Comparison of ENCODE assay signal across 8 mouse cellular contexts in the genomic region with DNA sequence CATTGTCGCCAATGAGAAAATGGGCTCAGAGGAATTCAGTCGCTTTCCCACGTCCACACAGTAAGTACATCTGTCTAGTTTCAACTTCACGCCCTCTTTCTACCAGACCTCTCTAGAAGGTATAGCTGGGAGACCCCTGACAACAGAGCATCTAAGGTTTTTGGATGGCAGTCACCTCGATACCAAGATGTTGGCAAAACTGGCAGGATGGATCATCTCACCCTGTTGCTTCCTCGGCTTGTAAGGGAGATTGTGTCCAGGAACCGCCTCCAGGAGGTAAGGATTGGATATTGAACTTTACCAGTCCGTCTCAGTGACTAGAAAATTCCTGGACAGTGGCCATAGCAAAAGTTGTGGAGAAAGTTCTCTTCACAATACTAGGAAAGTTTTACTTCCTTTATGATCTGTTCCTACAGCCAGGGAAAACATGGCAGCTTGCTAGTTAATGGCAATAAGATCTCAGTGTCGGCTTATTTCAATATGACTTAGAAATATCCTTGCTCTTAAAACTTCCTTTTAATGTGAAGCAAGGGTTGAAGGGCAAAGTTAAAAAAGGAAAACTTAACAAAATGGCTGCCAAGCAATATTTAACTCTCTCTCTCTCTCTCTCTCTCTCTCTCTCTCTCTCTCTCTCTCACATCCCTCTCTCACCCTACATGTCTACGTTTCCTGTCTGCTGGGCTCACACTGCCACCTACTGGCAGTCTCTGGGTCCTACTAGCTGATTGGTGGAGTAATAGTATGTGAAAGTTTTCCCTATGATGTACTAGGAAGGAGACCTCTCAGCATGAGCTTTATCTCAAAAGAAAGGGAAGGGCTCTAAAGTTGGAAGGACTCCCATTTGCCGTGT. TPM values are rescaled to one million over a fixed set of nuclear protein-coding genes. Genes with fewer than 3 reads are reported as not detected.
DNase-seq lines count a peak whose midpoint lies in the region; ATAC-seq and TF ChIP-seq lines count a peak whose summit lies in the region.

No protein-coding gene starts in this region.

- no peaks in the 10 kb centered on the region; the same call in 1 of the 2 replicates for H3K4me1 ChIP-seq in hindbrain, postnatal 0 days (ENCODE audit: insufficient read depth, low read length)

- no peaks in the 10 kb centered on the region for H3K9me3 ChIP-seq in hindbrain, postnatal 0 days (ENCODE audit: low read length)

- no peak overlapping the region for H3K9ac ChIP-seq in hindbrain, postnatal 0 days (replicated peaks; ENCODE audit: low read length)

- peak; percentile 77 for ATAC-seq in common myeloid progenitor, adult 5-6 weeks (replicated peaks; ENCODE audit: low read depth, poor library complexity, severe bottlenecking)
- ATAC-seq in hindbrain, postnatal 0 days: peak; percentile 71

- WGBS in hindbrain, postnatal 0 days: 62% methylated on average over 11 of the region's 11 CpGs

- no peak overlapping the region for H3K4me2 ChIP-seq in hindbrain, postnatal 0 days (ENCODE audit: low read depth, low read length)

- H3K4me3 ChIP-seq in hindbrain, postnatal 0 days (ENCODE audit: low read length): no peak overlapping the region

- no peaks in the 10 kb centered on the region; the same call in 1 of the 2 replicates for H3K36me3 ChIP-seq in hindbrain, postnatal 0 days (ENCODE audit: insufficient read depth, low read length)

- TF ChIP-seq CTCF in hindbrain, postnatal 0 days (IDR thresholded peaks at IDR 0.05; ENCODE audit: low read depth): peak; percentile 96

- no peak overlapping the region for H3K27ac ChIP-seq in hindbrain, postnatal 0 days

- H3K27me3 ChIP-seq in hindbrain, postnatal 0 days (ENCODE audit: insufficient read depth, low read length): no peaks in the 10 kb centered on the region

- peak; percentile 56 for DNase-seq in WW6 (ENCODE audit: low read depth, low spot score)
- peak; percentile 81 to 84 for DNase-seq in gastrocnemius, adult 8-10 months (ENCODE audit: low spot score in 2 of 2)
- peak; percentile 93 for DNase-seq in hindbrain, postnatal 0 days (ENCODE audit: low spot score)
- peak; percentile 86 to 90 for DNase-seq in left cerebral cortex, adult 18-20 months (ENCODE audit: low spot score in 2 of 2)
- DNase-seq in lung, postnatal 4 days: peak; percentile 85 to 91
- DNase-seq in right cerebral cortex, adult 18-20 months: peak; percentile 88
- DNase-seq in urinary bladder, adult 2 months (ENCODE audit: low spot score): peak; percentile 59

RNA-seq across cellular contexts. Expression of a gene that starts 1.7 kb away (rescaled TPM):
- 120 and 122 TPM in 2 replicates for total RNA-seq in common myeloid progenitor, adult 5-6 weeks (2017)
- 10 to 100 TPM in 3 of 4 experiments, 1 to 10 TPM in 1; 7.7 to 11.5 (median 10.5) TPM for total RNA-seq in gastrocnemius, adult 8-10 months (2022)
- total RNA-seq in hindbrain, postnatal 0 days (2014; rRNA removed): 61.0 and 66.6 TPM in 2 replicates
- 97.9 and 100 TPM in 2 replicates for polyA plus RNA-seq in hindbrain, postnatal 0 days (2015; fragmentation: Nextera tagmentation; extraction: Ambion mirVana)
- 10 to 100 TPM; 29.0 to 30.4 TPM for total RNA-seq in left cerebral cortex, adult 18-20 months (2021)
- polyA plus RNA-seq in urinary bladder, adult 2 months (2012; rRNA removed): 70.4 and 75.8 TPM in 2 replicates

RNA-seq across cellular contexts. Expression of a gene that starts 7.1 kb away (rescaled TPM):
- not detected in 2 replicates for total RNA-seq in common myeloid progenitor, adult 5-6 weeks (2017)
- total RNA-seq in gastrocnemius, adult 8-10 months (2022): not detected
- 12.2 and 12.4 TPM in 2 replicates for total RNA-seq in hindbrain, postnatal 0 days (2014; rRNA removed)
- 6.1 and 6.8 TPM in 2 replicates for polyA plus RNA-seq in hindbrain, postnatal 0 days (2015; fragmentation: Nextera tagmentation; extraction: Ambion mirVana)
- total RNA-seq in left cerebral cortex, adult 18-20 months (2021): 10 to 100 TPM; 18.4 to 22.3 TPM
- 0.01 TPM in 1 of 2 replicates, not detected in the other for polyA plus RNA-seq in urinary bladder, adult 2 months (2012; rRNA removed)

RNA-seq across cellular contexts. Expression of a gene that starts 38.5 kb away (rescaled TPM):
- 3.1 and 4.5 TPM in 2 replicates for total RNA-seq in common myeloid progenitor, adult 5-6 weeks (2017)
- total RNA-seq in gastrocnemius, adult 8-10 months (2022): 10 to 100 TPM; 30.3 to 36.5 (median 32.6) TPM
- 36.6 and 37.3 TPM in 2 replicates for total RNA-seq in hindbrain, postnatal 0 days (2014; rRNA removed)
- polyA plus RNA-seq in hindbrain, postnatal 0 days (2015; fragmentation: Nextera tagmentation; extraction: Ambion mirVana): 10.7 and 11.3 TPM in 2 replicates
- 10 to 100 TPM; 78.2 to 79.7 TPM for total RNA-seq in left cerebral cortex, adult 18-20 months (2021)
- polyA plus RNA-seq in urinary bladder, adult 2 months (2012; rRNA removed): 9.4 and 13.1 TPM in 2 replicates

RNA-seq across cellular contexts. Expression of a gene that starts 53.4 kb away (rescaled TPM):
- total RNA-seq in common myeloid progenitor, adult 5-6 weeks (2017): 3.8 and 4.1 TPM in 2 replicates
- 1 to 10 TPM; 3.0 to 3.8 (median 3.4) TPM for total RNA-seq in gastrocnemius, adult 8-10 months (2022)
- 3.8 and 4.2 TPM in 2 replicates for total RNA-seq in hindbrain, postnatal 0 days (2014; rRNA removed)
- polyA plus RNA-seq in hindbrain, postnatal 0 days (2015; fragmentation: Nextera tagmentation; extraction: Ambion mirVana): 3.1 and 3.3 TPM in 2 replicates
- 10 to 100 TPM; 20.6 to 21.4 TPM for total RNA-seq in left cerebral cortex, adult 18-20 months (2021)
- polyA plus RNA-seq in urinary bladder, adult 2 months (2012; rRNA removed): 8.3 and 8.6 TPM in 2 replicates

RNA-seq across cellular contexts. Expression of a gene that starts 55.0 kb away (rescaled TPM):
- total RNA-seq in common myeloid progenitor, adult 5-6 weeks (2017): 5.2 TPM in 1 of 2 replicates, not detected in the other
- total RNA-seq in gastrocnemius, adult 8-10 months (2022): 1 to 10 TPM in 1 of 4 experiments, under 1 TPM in 3; 0.62 to 1.1 (median 0.82) TPM
- not detected in 2 replicates for total RNA-seq in hindbrain, postnatal 0 days (2014; rRNA removed)
- 0.10 and 0.25 TPM in 2 replicates for polyA plus RNA-seq in hindbrain, postnatal 0 days (2015; fragmentation: Nextera tagmentation; extraction: Ambion mirVana)
- total RNA-seq in left cerebral cortex, adult 18-20 months (2021): under 1 TPM in 1 of 2 experiments, not detected in 1; 0.21 TPM
- polyA plus RNA-seq in urinary bladder, adult 2 months (2012; rRNA removed): 0.39 and 0.57 TPM in 2 replicates

Comparison
In these comparisons a context has a peak if more than half of its experiments do, and no peak if none do; other contexts are left out.
1. RNA of a gene that starts 7.1 kb away (total RNA-seq): 18.4 to 22.3 TPM in left cerebral cortex, adult 18-20 months and 12.2 to 12.4 TPM in hindbrain, postnatal 0 days; not detected in common myeloid progenitor, adult 5-6 weeks and not detected in gastrocnemius, adult 8-10 months; every median in the first group is over 10 times any median in the second.
2. Peak in every context shown above with its lines, with median percentiles within 50 percentile points of each other: DNase-seq.